Mouse (Mus musculus) CH12.LX (cell line): ENCODE data around the gene Bri3. TPM values are rescaled to one million over a fixed set of nuclear protein-coding genes. Genes with fewer than 3 reads are reported as not detected.

Source experiments
- DNase-seq: peaks from one replicate; pipeline ENCODE4 v3.0.0-alpha.2; 2013; ENCODE audit errors: extremely low read depth
- H3K27ac ChIP-seq: 2 replicates; pipeline ENCODE4 v1.5.1; 2012; ENCODE audit warnings: low read depth, mild to moderate bottlenecking, control low read depth, moderate library complexity; ENCODE audit not compliant: insufficient read depth
- H3K27me3 ChIP-seq: replicated peaks from 2 replicates; pipeline ENCODE3; 2012; ENCODE audit warnings: inconsistent platforms
- H3K36me3 ChIP-seq, 2 experiments: replicated peaks in 1 of 2; 2 replicates each; pipeline versions ENCODE3 to v1.6.1; 2012; ENCODE audit warnings: inconsistent platforms in 1 of 2, low read length in 1 of 2, mild to moderate bottlenecking in 1 of 2, mixed read lengths in 1 of 2, moderate library complexity in 1 of 2; ENCODE audit not compliant: control insufficient read depth in 1 of 2, insufficient read depth in 1 of 2
- H3K4me1 ChIP-seq, 2 experiments: 2 replicates each; pipeline ENCODE4 v1.6.1; 2012; ENCODE audit warnings: inconsistent platforms in 1 of 2, moderate library complexity in 1 of 2; ENCODE audit not compliant: insufficient read depth in 2 of 2, control insufficient read depth in 1 of 2
- H3K4me2 ChIP-seq: 2 replicates; pipeline ENCODE4 v1.6.1; 2012; ENCODE audit warnings: low read depth, mild to moderate bottlenecking, control low read depth; ENCODE audit not compliant: poor library complexity, insufficient read depth, severe bottlenecking
- H3K4me3 ChIP-seq, 3 experiments: fragments of 150-350 bp in 1 of 3; sonication (generic) in 1 of 3; replicated peaks in 1 of 3; 2 replicates each; pipeline versions ENCODE3 to v1.5.1; 2011 to 2012; ENCODE audit warnings: low read depth in 2 of 3, low read length in 2 of 3, mild to moderate bottlenecking in 2 of 3, moderate library complexity in 2 of 3, control low read depth in 1 of 3, improper control_type of control experiment in 1 of 3, inconsistent platforms in 1 of 3, mixed read lengths in 1 of 3; ENCODE audit not compliant: poor library complexity in 1 of 3
- H3K79me2 ChIP-seq: replicated peaks from 2 replicates; pipeline ENCODE4 v1.6.1; 2012; ENCODE audit warnings: mild to moderate bottlenecking, moderate library complexity; ENCODE audit not compliant: control insufficient read depth, poor library complexity, insufficient read depth, severe bottlenecking; ENCODE audit errors: extremely low read depth
- H3K9ac ChIP-seq: 2 replicates; pipeline ENCODE4 v1.6.1; 2012; ENCODE audit warnings: low read depth, mild to moderate bottlenecking, control low read depth, moderate library complexity; ENCODE audit not compliant: insufficient read depth
- H3K9me3 ChIP-seq: replicated peaks from 2 replicates; pipeline ENCODE3; 2012; ENCODE audit warnings: low read length, inconsistent platforms, mixed read lengths
- CHD1 ChIP-seq: IDR thresholded peaks from 2 replicates; pipeline ENCODE4 v1.6.1; 2012; ENCODE audit warnings: low read depth, low read length, improper control_type of control experiment, inconsistent platforms
- CHD2 ChIP-seq: IDR thresholded peaks from 2 replicates; pipeline ENCODE4 v1.6.1; 2011; ENCODE audit warnings: low read length, improper control_type of control experiment
- GABPA ChIP-seq: IDR thresholded peaks from 2 replicates; pipeline ENCODE4 v1.6.1; 2012; ENCODE audit warnings: low read depth, low read length, improper control_type of control experiment, inconsistent platforms; ENCODE audit not compliant: insufficient replicate concordance
- HCFC1 ChIP-seq: IDR thresholded peaks from 2 replicates; pipeline ENCODE4 v1.6.1; 2012; ENCODE audit warnings: low read depth, mild to moderate bottlenecking, inconsistent platforms, low read length, improper control_type of control experiment
- JUND ChIP-seq: conservative IDR thresholded peaks from 2 replicates; pipeline ENCODE4 v1.6.1; 2011; ENCODE audit warnings: low read depth, low read length, improper control_type of control experiment
- KAT2A ChIP-seq: IDR thresholded peaks from 2 replicates; pipeline ENCODE4 v1.6.1; 2012; ENCODE audit warnings: low read length, improper control_type of control experiment, inconsistent platforms; ENCODE audit not compliant: insufficient replicate concordance
- MAFK ChIP-seq: IDR thresholded peaks from 2 replicates; pipeline ENCODE4 v1.6.1; 2011; ENCODE audit warnings: low read length, improper control_type of control experiment; ENCODE audit not compliant: insufficient replicate concordance
- MAX ChIP-seq: IDR thresholded peaks from 2 replicates; pipeline ENCODE4 v1.6.1; 2011; ENCODE audit warnings: low read length, improper control_type of control experiment
- MAZ ChIP-seq: IDR thresholded peaks from 2 replicates; pipeline ENCODE4 v1.6.1; 2012; ENCODE audit warnings: low read depth, mild to moderate bottlenecking, inconsistent platforms, low read length, improper control_type of control experiment, moderate library complexity
- MEF2A ChIP-seq: IDR thresholded peaks from 2 replicates; pipeline ENCODE4 v1.6.1; 2014; ENCODE audit warnings: low read depth, mild to moderate bottlenecking, inconsistent platforms, low read length, improper control_type of control experiment, borderline replicate concordance
- MYC ChIP-seq: IDR thresholded peaks from 2 replicates; pipeline ENCODE4 v1.6.1; 2011; ENCODE audit warnings: low read depth, mild to moderate bottlenecking, improper control_type of control experiment, low read length
- NRF1 ChIP-seq: IDR thresholded peaks from 2 replicates; pipeline ENCODE4 v1.6.1; 2014; ENCODE audit warnings: low read depth, mild to moderate bottlenecking, inconsistent platforms, low read length, improper control_type of control experiment, moderate library complexity
- PAX5 ChIP-seq: IDR thresholded peaks from 2 replicates; pipeline ENCODE4 v1.6.1; 2012; ENCODE audit warnings: low read length, inconsistent platforms, mixed read lengths
- POLR2A ChIP-seq: IDR thresholded peaks from 2 replicates; pipeline ENCODE4 v1.6.1; 2011; ENCODE audit warnings: low read depth, mild to moderate bottlenecking, improper control_type of control experiment, low read length
- POLR2AphosphoS2 ChIP-seq: IDR thresholded peaks from 2 replicates; pipeline ENCODE4 v1.6.1; 2011; ENCODE audit warnings: low read depth, low read length, improper control_type of control experiment
- RAD21 ChIP-seq: IDR thresholded peaks from 2 replicates; pipeline ENCODE4 v1.6.1; 2011; ENCODE audit warnings: low read depth, mild to moderate bottlenecking, low read length, improper control_type of control experiment, moderate library complexity
- RCOR1 ChIP-seq: conservative IDR thresholded peaks from 2 replicates; pipeline ENCODE4 v1.6.1; 2012; ENCODE audit warnings: low read depth, mild to moderate bottlenecking, inconsistent platforms, low read length, improper control_type of control experiment
- SIN3A ChIP-seq: IDR thresholded peaks from 2 replicates; pipeline ENCODE4 v1.6.1; 2012; ENCODE audit warnings: low read length, improper control_type of control experiment, inconsistent platforms
- SMC3 ChIP-seq: IDR thresholded peaks from 2 replicates; pipeline ENCODE4 v1.6.1; 2011; ENCODE audit warnings: low read depth, low read length, improper control_type of control experiment
- TCF12 ChIP-seq: IDR thresholded peaks from 2 replicates; pipeline ENCODE4 v1.6.1; 2014; ENCODE audit warnings: low read depth, mild to moderate bottlenecking, inconsistent platforms, low read length, improper control_type of control experiment
- USF1 ChIP-seq: IDR thresholded peaks from 2 replicates; pipeline ENCODE4 v1.6.1; 2014; ENCODE audit warnings: low read depth, mild to moderate bottlenecking, inconsistent platforms, low read length, improper control_type of control experiment
- USF2 ChIP-seq: conservative IDR thresholded peaks from 2 replicates; pipeline ENCODE4 v1.6.1; 2011; ENCODE audit warnings: low read depth, low read length, improper control_type of control experiment
- ZC3H11A ChIP-seq: IDR thresholded peaks from 2 replicates; pipeline ENCODE4 v1.6.1; 2012; ENCODE audit warnings: low read depth, mild to moderate bottlenecking, inconsistent platforms, low read length, improper control_type of control experiment
- ZKSCAN1 ChIP-seq: IDR thresholded peaks from 2 replicates; pipeline ENCODE4 v1.6.1; 2012; ENCODE audit warnings: low read depth, inconsistent platforms, low read length, improper control_type of control experiment, borderline replicate concordance
- ZMIZ1 ChIP-seq: IDR thresholded peaks from 2 replicates; pipeline ENCODE4 v1.6.1; 2012; ENCODE audit warnings: low read depth, mild to moderate bottlenecking, inconsistent platforms, low read length, improper control_type of control experiment
- dilution Hi-C: fragments of 300-500 bp; cut with MboI; formaldehyde crosslinking; loops from 2 replicates; pipeline ENCODE4 v1.14.3; 2020; ENCODE audit warnings: low sequenced_read_pairs; ENCODE audit not compliant: extremely low pct_unique_long_range_greater_than_20kb, extremely low pct_ligation_motif_present
- in situ Hi-C: fragments of 300-500 bp; cut with MboI; formaldehyde crosslinking; loops from 3 replicates; pipeline ENCODE4 v1.14.3; 2019; ENCODE audit warnings: low sequenced_read_pairs, low pct_ligation_motif_present, low pct_unique_long_range_greater_than_20kb, mixed read lengths
- polyA plus RNA-seq: library from polyadenylated mRNA; unstranded; fragments of >175 nt; gene quantifications from 2 replicates; pipeline ENCODE4 v1.2.1, GENCODE M21; 2012; ENCODE audit warnings: low read depth; ENCODE audit not compliant: insufficient read length
- total RNA-seq, 2 experiments: library from RNA; depleted of rRNA; stranded (reverse); fragments of 300-350 nt in 1 of 2; fragments of >200 nt in 1 of 2; gene quantifications; 2 replicates each; pipeline ENCODE4 v1.2.3; 2012 to 2014

Bri3 gene
- total and polyA plus RNA-seq, 3 experiments: 9.3 to 41.7 (median 20.3) TPM

DNA sequence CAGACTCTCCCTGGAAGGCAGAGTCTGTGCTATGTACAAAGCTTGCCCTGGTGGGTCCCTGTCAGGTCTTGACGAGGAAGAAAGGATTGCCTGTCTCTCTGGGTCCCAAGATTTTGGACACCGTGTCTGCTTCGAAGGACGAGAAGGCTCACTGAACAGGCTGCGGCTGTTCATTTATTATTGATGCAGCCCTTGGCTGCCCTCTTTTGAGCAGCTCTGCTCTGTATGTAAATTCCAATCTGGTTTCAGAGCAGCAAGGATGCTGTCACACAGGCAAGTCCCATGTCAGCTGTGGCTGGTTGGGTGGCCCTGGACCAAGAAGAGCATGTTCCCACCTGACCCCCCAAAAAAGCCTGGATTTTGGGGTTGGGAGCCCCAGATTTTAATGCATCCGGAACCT is 187.2 kb downstream of the Bri3 start:
- Histone ChIP-seq H3K4me1 (no peaks in the 10 kb centered on the region), H3K4me3 (no peak overlapping the region), H3K9ac (no peak overlapping the region), H3K27me3 (peaks cover 44% of the 10 kb centered on the region), H3K79me2 (no peaks in the 10 kb centered on the region), H3K27ac (no peak overlapping the region), H3K4me2 (no peak overlapping the region), H3K9me3 (peaks cover 7% of the 10 kb centered on the region), H3K36me3 (no peaks in the 10 kb centered on the region)
- in situ Hi-C loops: no loop called here
- dilution Hi-C loops: no loop called here
- no peak for DNase-seq
- TF ChIP-seq ZKSCAN1: no peak
- no peak for TF ChIP-seq POLR2AphosphoS2
- no peak for TF ChIP-seq POLR2A
- no peak for TF ChIP-seq ZC3H11A
- TF ChIP-seq MAZ: no peak
- no peak for TF ChIP-seq MAFK
- TF ChIP-seq USF2: no peak
- TF ChIP-seq CHD2: no peak
- no peak for TF ChIP-seq ZMIZ1
- no peak for TF ChIP-seq SMC3
- no peak for TF ChIP-seq RAD21
- no peak for TF ChIP-seq SIN3A
- no peak for TF ChIP-seq PAX5
- TF ChIP-seq MYC: no peak
- TF ChIP-seq NRF1: no peak
- no peak for TF ChIP-seq KAT2A
- no peak for TF ChIP-seq GABPA
- no peak for TF ChIP-seq USF1
- no peak for TF ChIP-seq JUND

DNA sequence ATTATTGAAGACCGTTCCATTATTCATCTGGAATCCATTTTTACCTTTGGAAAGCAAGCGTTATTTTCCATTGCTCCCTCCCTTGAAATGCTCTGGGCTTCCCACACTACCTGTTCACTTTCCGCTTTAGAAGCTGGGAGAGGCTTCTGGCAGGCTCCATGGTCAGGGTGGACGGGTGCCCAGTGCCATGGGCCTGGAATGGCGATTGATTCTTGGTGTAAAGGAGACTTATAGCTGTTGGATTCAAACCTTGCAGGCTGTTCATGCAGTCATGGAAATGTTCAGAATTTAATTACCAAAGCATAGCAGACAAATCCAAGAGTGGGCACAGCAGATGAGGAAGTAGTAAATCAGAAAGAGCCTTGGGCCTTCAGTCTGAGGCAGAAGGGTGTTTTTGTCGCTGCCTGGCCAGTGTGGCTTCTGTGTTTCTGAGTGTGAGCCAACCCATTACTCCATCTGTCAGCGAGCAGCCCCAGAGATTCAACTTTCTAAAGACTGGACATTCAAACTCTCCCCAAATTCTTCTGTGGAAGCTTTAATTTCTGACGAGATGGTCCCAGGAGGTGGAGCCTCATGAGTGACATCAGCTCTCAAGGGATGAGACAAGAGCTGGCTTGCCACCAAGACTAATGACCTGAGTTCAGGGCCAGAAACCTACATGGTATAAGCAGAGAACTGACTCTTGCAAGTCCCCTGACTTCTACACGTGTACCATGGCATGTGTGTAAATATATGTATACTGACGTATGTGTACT is 195.2 kb downstream of the Bri3 start:
- peaks cover 5% of the 10 kb centered on the region for H3K9me3 ChIP-seq
- H3K27me3 ChIP-seq: peaks cover 9% of the 10 kb centered on the region
- dilution Hi-C loops: no loop called here
- no peak overlapping the region for H3K27ac ChIP-seq
- H3K4me1 ChIP-seq: no peaks in the 10 kb centered on the region
- no peak overlapping the region for H3K9ac ChIP-seq
- TF ChIP-seq MEF2A: no peak
- TF ChIP-seq MAX: no peak
- no peak for TF ChIP-seq PAX5
- no peak for TF ChIP-seq POLR2A
- no peak for TF ChIP-seq SMC3
- TF ChIP-seq HCFC1: no peak
- TF ChIP-seq ZMIZ1: no peak
- no peak for TF ChIP-seq CHD1
- no peak for TF ChIP-seq RCOR1
- TF ChIP-seq TCF12: no peak
- H3K36me3 ChIP-seq: no peaks in the 10 kb centered on the region
- in situ Hi-C loops: no loop called here
- H3K4me2 ChIP-seq: no peak overlapping the region
- H3K4me3 ChIP-seq: no peak overlapping the region
- no peaks in the 10 kb centered on the region for H3K79me2 ChIP-seq
- DNase-seq: no peak
